Mouse (Mus musculus) liver, embryonic 14.5 days (tissue): Measurements from ENCODE around the gene Gpr156. TPM values are rescaled to one million over a fixed set of nuclear protein-coding genes. Genes with fewer than 3 reads are reported as not detected.

ENCODE experiments used
- ATAC-seq: fragments of 200-750 bp; cut with Nextera tagmentation; 2 replicates; pipeline ENCODE4 v1.8.0; 2017; ENCODE audit warnings: moderate number of reproducible peaks, mild to moderate bottlenecking, moderate library complexity; ENCODE audit not compliant: insufficient read depth
- DNase-seq, 3 experiments: peaks; one replicate each; pipeline ENCODE4 v3.0.0-alpha.2; 2012 to 2013; ENCODE audit warnings: low read depth in 3 of 3, low spot score in 3 of 3
- H3K27ac ChIP-seq: fragments of 300-500 bp; sonication (generic); 2 replicates; pipeline ENCODE4 v1.5.1; 2014; ENCODE audit warnings: moderate library complexity, mild to moderate bottlenecking, control low read depth, inconsistent platforms
- H3K27me3 ChIP-seq: fragments of 300-500 bp; sonication (generic); 2 replicates; pipeline ENCODE4 v1.6.1; 2014; ENCODE audit warnings: mild to moderate bottlenecking, low read length, moderate library complexity; ENCODE audit not compliant: control insufficient read depth, insufficient read depth
- H3K36me3 ChIP-seq: fragments of 300-500 bp; sonication (generic); replicated peaks from 2 replicates; pipeline ENCODE4 v1.6.1; 2014; ENCODE audit warnings: low read depth; ENCODE audit not compliant: control insufficient read depth, insufficient read depth
- H3K4me1 ChIP-seq, 2 experiments: fragments of 200-500 bp in 1 of 2; fragments of 300-500 bp in 1 of 2; sonication (generic) in 1 of 2; replicated peaks; 2 replicates each; pipeline ENCODE4 v1.6.1; 2012 to 2014; ENCODE audit warnings: antibody characterized with exemption in 1 of 2, inconsistent platforms in 1 of 2, low read length in 1 of 2; ENCODE audit not compliant: control insufficient read depth in 2 of 2, insufficient read depth in 2 of 2
- H3K4me2 ChIP-seq: fragments of 300-500 bp; sonication (generic); 2 replicates; pipeline ENCODE4 v1.6.1; 2014; ENCODE audit warnings: low read depth, mild to moderate bottlenecking, control low read depth, moderate library complexity
- H3K4me3 ChIP-seq, 2 experiments: fragments of 200-500 bp in 1 of 2; fragments of 300-500 bp in 1 of 2; sonication (generic) in 1 of 2; 2 replicates each; pipeline ENCODE4 v1.5.1; 2012 to 2014; ENCODE audit warnings: low read depth in 2 of 2, low read length in 2 of 2, mild to moderate bottlenecking in 2 of 2, control low read depth in 1 of 2, inconsistent platforms in 1 of 2, moderate library complexity in 1 of 2; ENCODE audit not compliant: insufficient read depth in 1 of 2
- H3K9ac ChIP-seq: fragments of 300-500 bp; sonication (generic); replicated peaks from 2 replicates; pipeline ENCODE4 v1.6.1; 2014; ENCODE audit warnings: mild to moderate bottlenecking, control low read depth, moderate library complexity
- H3K9me3 ChIP-seq: fragments of 300-500 bp; sonication (generic); 2 replicates; pipeline ENCODE4 v1.6.1; 2016; ENCODE audit warnings: low read length, mixed read lengths; ENCODE audit not compliant: control insufficient read depth
- CTCF ChIP-seq: IDR thresholded peaks from 2 replicates; pipeline ENCODE4 v1.5.1; 2016; ENCODE audit warnings: antibody characterized with exemption, low read depth, control low read depth
- EP300 ChIP-seq: IDR thresholded peaks from 2 replicates; pipeline ENCODE4 v1.6.1; 2016; ENCODE audit warnings: antibody characterized with exemption, low read depth
- WGBS: fragments of 180-500 bp; shearing (Covaris S2); extraction: QIAGEN DNeasy Blood & Tissue Kit; methylation state at CpG from one replicate; pipeline ENCODE4 v1.1.7; 2014; ENCODE audit not compliant: insufficient replicate concordance; 5-methylcytosine and 5-hydroxymethylcytosine counted together
- polyA plus RNA-seq, 2 experiments: library from polyadenylated mRNA; depleted of rRNA in 1 of 2; stranded (reverse) in 1 of 2; unstranded in 1 of 2; fragments of >200 nt; fragmentation: Nextera tagmentation in 1 of 2; extraction: Ambion mirVana in 1 of 2; gene quantifications; 2 replicates each; pipeline versions ENCODE4 v1.2.1 to v1.2.3; 2012 to 2014

Gene Gpr156
- polyA plus RNA-seq, 2 experiments = 0.01 TPM; not detected in 1

DNA sequence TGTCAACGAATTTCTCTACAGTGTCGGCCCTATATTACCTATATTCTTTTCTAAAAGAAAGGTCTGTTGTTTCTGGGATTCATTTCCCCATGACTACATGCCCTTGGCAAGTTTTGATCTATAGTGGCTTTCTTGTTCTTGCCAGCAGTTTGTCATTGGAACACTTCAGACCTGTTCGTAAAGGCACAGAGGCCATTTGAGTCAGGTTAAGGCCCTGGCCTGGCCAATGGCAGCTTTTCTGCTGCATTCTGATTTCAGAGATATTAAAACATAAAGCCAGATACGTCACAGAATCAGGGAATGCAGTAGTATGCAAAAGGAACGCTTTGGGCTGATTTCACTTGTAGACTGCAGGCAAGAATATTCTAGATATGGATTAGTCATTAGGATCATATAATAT is 17.5 kb upstream of the Gpr156 start:
- whole genome bisulfite sequencing = 61% methylated on average over 5 of the region's 5 CpGs
- H3K27me3 ChIP-seq = no peaks in the 10 kb centered on the region
- DNase-seq = no peak

GRCm38 (mm10) chr16:37899357-37899756 is 16.9 kb upstream of the Gpr156 start:
- 61% methylated on average over 2 of the region's 2 CpGs for WGBS

More for the DNA sequence above, 17.5 kb upstream of the Gpr156 start:
- Histone ChIP-seq H3K4me2 (no peak overlapping the region), H3K4me1 (peaks cover 4 to 6% of the 10 kb centered on the region in 2 experiments; a peak in 3 of 4 replicates), H3K27ac (no peak overlapping the region), H3K9me3 (no peaks in the 10 kb centered on the region), H3K4me3 (no peak overlapping the region), H3K9ac (no peak overlapping the region), H3K36me3 (no peaks in the 10 kb centered on the region)
- TF ChIP-seq CTCF = no peak
- TF ChIP-seq EP300 = no peak
- ATAC-seq = no peak

DNA sequence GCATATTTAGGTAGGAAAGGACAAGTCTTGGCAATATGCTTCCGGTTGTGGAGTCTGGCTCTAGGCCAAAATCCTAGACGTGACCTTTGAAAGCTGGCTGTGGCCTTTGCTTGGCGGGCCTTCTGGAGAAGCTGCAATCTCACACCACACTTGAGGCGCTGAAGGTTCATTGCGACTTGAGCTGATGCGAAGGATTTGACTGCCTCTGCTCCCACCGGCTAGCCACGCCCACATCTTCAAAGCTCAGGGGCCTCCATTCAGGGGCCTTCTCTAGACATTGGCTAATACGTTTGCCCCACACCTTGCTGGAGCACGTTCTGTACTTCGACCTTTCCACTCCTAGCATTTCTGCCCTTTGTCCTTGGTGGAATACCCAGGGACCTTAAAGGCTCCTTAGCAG is 15.0 kb upstream of the Gpr156 start:
- no peaks in the 10 kb centered on the region for H3K27me3 ChIP-seq
- ATAC-seq (no peak), DNase-seq (no peak)
- no peak overlapping the region for H3K4me3 ChIP-seq
- H3K9me3 ChIP-seq = no peaks in the 10 kb centered on the region
- no peaks in the 10 kb centered on the region for H3K4me1 ChIP-seq
- WGBS = 46% methylated on average over 11 of the region's 11 CpGs
- no peaks in the 10 kb centered on the region for H3K36me3 ChIP-seq
- no peak overlapping the region for H3K9ac ChIP-seq
- H3K4me2 ChIP-seq = no peak overlapping the region
- H3K27ac ChIP-seq = no peak overlapping the region
- TF ChIP-seq EP300 (no peak), CTCF (no peak)

More at GRCm38 (mm10) chr16:37899357-37899756, 16.9 kb upstream of the Gpr156 start:
- Histone ChIP-seq H3K4me2 (no peak overlapping the region), H3K9ac (no peak overlapping the region), H3K36me3 (no peaks in the 10 kb centered on the region), H3K4me3 (no peak overlapping the region), H3K27ac (no peak overlapping the region), H3K9me3 (no peaks in the 10 kb centered on the region), H3K4me1 (peaks cover 0 to 2% of the 10 kb centered on the region in 2 experiments; a peak in 1 of 4 replicates), H3K27me3 (no peaks in the 10 kb centered on the region)
- TF ChIP-seq EP300 (no peak), CTCF (no peak)
- ATAC-seq (no peak), DNase-seq (no peak)

GRCm38 (mm10) chr16:37906456-37906855 is 9.8 kb upstream of the Gpr156 start:
- no peak overlapping the region for H3K4me3 ChIP-seq
- no peak overlapping the region for H3K4me2 ChIP-seq
- H3K9ac ChIP-seq = no peak overlapping the region
- H3K27me3 ChIP-seq = no peaks in the 10 kb centered on the region
- ATAC-seq = no peak
- DNase-seq = no peak
- no peaks in the 10 kb centered on the region for H3K36me3 ChIP-seq
- no peak for TF ChIP-seq CTCF
- no peak for TF ChIP-seq EP300
- no peak overlapping the region for H3K27ac ChIP-seq
- 79% methylated on average over 3 of the region's 3 CpGs for WGBS
- H3K4me1 ChIP-seq = no peaks in the 10 kb centered on the region
- H3K9me3 ChIP-seq = no peaks in the 10 kb centered on the region

- no peak for DNase-seq
- H3K4me3 ChIP-seq = no peak overlapping the region
- 57% methylated on average over 1 of the region's 1 CpGs for WGBS
These were observed 5.2 kb upstream of the Gpr156 start for GRCm38 (mm10) chr16:37911086-37911485.

More at GRCm38 (mm10) chr16:37911086-37911485, 5.2 kb upstream of the Gpr156 start:
- ATAC-seq = no peak
- H3K27ac ChIP-seq = no peak overlapping the region
- peaks cover 12% of the 10 kb centered on the region for H3K27me3 ChIP-seq
- H3K9ac ChIP-seq = no peak overlapping the region
- no peaks in the 10 kb centered on the region for H3K4me1 ChIP-seq
- no peaks in the 10 kb centered on the region for H3K36me3 ChIP-seq
- TF ChIP-seq EP300 (no peak), CTCF (no peak)
- no peak overlapping the region for H3K4me2 ChIP-seq
- no peaks in the 10 kb centered on the region for H3K9me3 ChIP-seq
